Mouse (Mus musculus) induced T-regulatory cell, adult 2 months (primary cell): ENCODE results near the gene Tbx10.
"Not testable (repeated sequence)": the region's sequence is repeated elsewhere in the genome, so short reads cannot be mapped to it uniquely, and the experiment has no call there.

Experiments used
- DNase-seq: peaks from one replicate; pipeline ENCODE4 v3.0.0-alpha.2; 2012; ENCODE audit warnings: low read depth

Tbx10 gene

DNA sequence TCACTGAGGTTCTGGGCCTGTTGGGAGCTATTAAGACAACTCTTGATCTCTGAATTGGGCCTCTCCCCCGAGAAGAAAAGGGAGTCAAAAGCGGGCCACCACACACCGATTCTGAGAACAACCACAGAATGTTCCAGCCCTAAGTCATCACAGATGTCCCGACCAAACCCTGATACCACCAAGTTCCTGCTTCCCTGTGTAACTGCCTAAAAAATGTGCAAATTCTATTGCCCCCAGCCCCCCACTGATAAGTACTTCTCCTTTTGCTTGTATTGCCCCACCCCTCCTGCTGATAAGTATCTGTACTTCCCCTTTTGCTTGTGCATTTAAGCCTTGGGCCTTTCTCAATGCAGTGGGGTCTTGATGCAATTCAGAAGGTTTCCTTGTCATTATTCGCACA lies 51.6 kb downstream of the Tbx10 start:
- peak; percentile 41 for DNase-seq

DNA sequence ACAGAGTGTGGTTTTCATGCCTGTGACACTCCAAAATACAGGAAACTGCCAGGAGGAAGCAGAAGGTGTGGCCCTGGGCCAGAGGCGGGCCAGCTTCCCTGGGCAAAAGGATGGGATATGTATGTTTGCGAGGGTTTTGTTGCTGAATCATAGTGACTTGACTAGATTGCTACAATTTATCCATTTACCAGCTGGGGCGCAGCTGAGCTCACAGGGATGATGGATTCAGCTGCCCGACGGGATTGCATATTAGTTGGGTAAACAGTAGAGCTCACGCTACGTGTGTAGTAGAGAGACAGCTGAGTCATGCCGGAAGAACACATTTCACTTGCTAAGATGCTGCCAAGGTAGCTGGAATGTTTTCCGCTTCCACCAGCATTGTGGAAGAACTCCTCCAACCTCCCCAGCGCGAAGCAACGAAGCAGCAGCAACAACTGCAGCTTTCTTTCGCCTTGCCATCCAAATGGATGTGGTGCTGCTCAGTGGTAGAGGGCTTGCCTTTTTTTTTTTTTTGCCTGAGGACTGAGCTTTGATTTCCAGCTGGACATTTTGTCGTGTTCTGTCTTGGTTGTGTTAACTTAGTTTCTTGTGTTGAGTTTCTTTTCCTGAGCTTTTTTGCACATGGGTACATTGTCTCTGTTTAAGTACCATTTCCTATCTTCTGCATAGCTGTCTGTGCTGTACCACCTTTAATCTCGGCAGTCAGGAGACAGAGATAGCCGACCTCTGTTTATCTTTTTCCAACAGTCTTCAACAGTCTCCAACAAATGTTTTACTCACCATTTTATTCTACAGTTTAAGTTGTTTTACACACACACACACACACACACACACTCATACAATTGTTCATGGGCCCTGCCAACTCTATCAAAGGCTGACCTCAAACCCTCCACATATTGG lies 53.7 kb downstream of the Tbx10 start, which contains the start of gene Gstp2:
Gene Gstp2, minus strand, starts transcription at position 58 of the 900 bp plus-strand sequence.
- DNase-seq, result peak; percentile 24

- no peak for DNase-seq
These were observed 54.3 kb downstream of the Tbx10 start for GRCm38 (mm10) chr19:4046866-4047254.

DNA sequence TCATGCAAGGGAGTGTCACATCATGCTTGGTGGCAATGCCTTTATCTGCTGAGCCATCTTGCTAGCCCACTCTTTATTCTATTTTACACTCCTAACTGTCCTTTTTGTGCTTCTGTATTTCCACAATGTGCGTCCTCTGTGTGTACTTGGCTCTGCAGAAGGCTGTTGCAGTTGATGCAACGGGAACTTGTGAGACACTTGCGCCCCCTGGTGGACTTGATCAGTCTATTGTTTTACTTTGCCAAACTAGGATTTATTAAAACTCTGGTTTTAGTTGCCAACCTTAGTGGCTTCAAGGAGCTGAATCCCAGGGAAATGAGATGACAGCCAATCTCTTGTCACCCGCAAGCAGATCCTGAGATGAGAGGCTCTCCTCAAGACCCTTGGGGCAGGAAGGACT lies 55.3 kb downstream of the Tbx10 start:
- DNase-seq, result peak; percentile 94

DNA sequence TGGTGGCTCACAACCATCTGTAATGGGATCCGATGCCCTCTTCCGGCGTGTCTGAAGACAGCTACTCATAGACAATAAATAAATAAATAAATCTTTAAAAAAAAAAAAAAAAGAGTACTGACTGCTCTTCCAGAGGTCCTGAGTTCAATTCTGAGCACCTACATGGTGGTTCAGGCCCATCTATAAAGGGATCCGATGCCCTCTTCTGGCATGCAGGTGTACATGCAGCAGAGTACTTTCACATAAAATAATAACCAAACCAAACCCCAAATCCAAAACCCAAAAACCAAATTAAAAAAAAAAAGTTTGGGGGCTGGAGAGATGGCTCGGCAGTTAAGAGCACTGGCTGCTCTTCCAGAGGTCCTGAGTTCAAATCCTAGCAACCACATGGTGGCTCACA lies 56.5 kb downstream of the Tbx10 start:
- not testable (repeated sequence) for DNase-seq
